Mouse (Mus musculus): ENCODE measurements at regions not wholly inside any gene's neighbourhood (a gene's known extent, or its start where the extent isn't known, plus 50 kb on each side); places are given as distances from the start of the nearest gene placed in this dataset.

- no peaks in the 10 kb centered on the region for H3K4me1 ChIP-seq (ENCODE audit: control insufficient read depth, insufficient read depth, low read depth, low read length)
- H3K9ac ChIP-seq (ENCODE audit: low read depth, low read length): no peak overlapping the region
- H3K27me3 ChIP-seq (replicated peaks; ENCODE audit: control insufficient read depth, insufficient read depth, low read length): no peaks in the 10 kb centered on the region
- no peak overlapping the region for H3K27ac ChIP-seq (ENCODE audit: low read depth, low read length)
- WGBS: 22% methylated on average over 8 of the region's 8 CpGs
- H3K36me3 ChIP-seq (ENCODE audit: control insufficient read depth, insufficient read depth, low read length): no peaks in the 10 kb centered on the region
- no peak overlapping the region for H3K4me2 ChIP-seq (ENCODE audit: low read length)
- no peak overlapping the region for H3K4me3 ChIP-seq (ENCODE audit: low read length)
- no peaks in the 10 kb centered on the region for H3K9me3 ChIP-seq (ENCODE audit: control insufficient read depth, low read length)
- peak; percentile 27; the same call in 1 of the 2 replicates for ATAC-seq
These were observed 169.5 kb upstream of the Tent5a start for GRCm38 (mm10) chr9:85496506-85497239.

GRCm38 (mm10) chr9:85495056-85495455, 167.9 kb upstream of the Tent5a start:
- Histone ChIP-seq H3K27me3 (replicated peaks; ENCODE audit: control insufficient read depth, insufficient read depth, low read length) (no peaks in the 10 kb centered on the region), H3K9ac (ENCODE audit: low read depth, low read length) (no peak overlapping the region), H3K4me3 (ENCODE audit: low read length) (no peak overlapping the region), H3K9me3 (ENCODE audit: control insufficient read depth, low read length) (no peaks in the 10 kb centered on the region), H3K27ac (ENCODE audit: low read depth, low read length) (no peak overlapping the region), H3K36me3 (ENCODE audit: control insufficient read depth, insufficient read depth, low read length) (no peaks in the 10 kb centered on the region), H3K4me2 (ENCODE audit: low read length) (no peak overlapping the region), H3K4me1 (ENCODE audit: control insufficient read depth, insufficient read depth, low read depth, low read length) (no peaks in the 10 kb centered on the region)
- ATAC-seq: no peak
- WGBS: 87% methylated on average over 4 of the region's 4 CpGs

- H3K4me2 ChIP-seq (ENCODE audit: low read length): no peak overlapping the region
- no peak overlapping the region for H3K27ac ChIP-seq (ENCODE audit: low read depth, low read length)
- no peaks in the 10 kb centered on the region for H3K4me1 ChIP-seq (ENCODE audit: control insufficient read depth, insufficient read depth, low read depth, low read length)
- WGBS: 91% methylated on average over 4 of the region's 4 CpGs
- ATAC-seq: no peak
- no peak overlapping the region for H3K9ac ChIP-seq (ENCODE audit: low read depth, low read length)
- H3K36me3 ChIP-seq (ENCODE audit: control insufficient read depth, insufficient read depth, low read length): no peaks in the 10 kb centered on the region
- no peak overlapping the region for H3K4me3 ChIP-seq (ENCODE audit: low read length)
- no peaks in the 10 kb centered on the region for H3K27me3 ChIP-seq (replicated peaks; ENCODE audit: control insufficient read depth, insufficient read depth, low read length)
- H3K9me3 ChIP-seq (ENCODE audit: control insufficient read depth, low read length): no peaks in the 10 kb centered on the region
These were observed 166.6 kb upstream of the Tent5a start for GRCm38 (mm10) chr9:85493760-85494159.

- Histone ChIP-seq H3K4me1 (ENCODE audit: control insufficient read depth, insufficient read depth, low read depth, low read length) (no peaks in the 10 kb centered on the region; the same call in 1 of the 2 replicates), H3K27ac (ENCODE audit: low read depth, low read length) (no peak overlapping the region), H3K27me3 (replicated peaks; ENCODE audit: control insufficient read depth, insufficient read depth, low read length) (no peaks in the 10 kb centered on the region), H3K9me3 (ENCODE audit: control insufficient read depth, low read length) (no peaks in the 10 kb centered on the region), H3K4me3 (ENCODE audit: low read length) (no peak overlapping the region), H3K36me3 (ENCODE audit: control insufficient read depth, insufficient read depth, low read length) (no peaks in the 10 kb centered on the region), H3K4me2 (ENCODE audit: low read length) (no peak overlapping the region), H3K9ac (ENCODE audit: low read depth, low read length) (no peak overlapping the region)
- no peak for ATAC-seq
- 95% methylated on average over 3 of the region's 3 CpGs for WGBS
These were observed 163.2 kb upstream of the Tent5a start for GRCm38 (mm10) chr9:85490367-85490766.

- no peak overlapping the region for H3K27ac ChIP-seq (ENCODE audit: low read depth, low read length)
- ATAC-seq: peak; percentile 78
- H3K36me3 ChIP-seq (ENCODE audit: control insufficient read depth, insufficient read depth, low read length): no peaks in the 10 kb centered on the region
- no peak overlapping the region for H3K4me3 ChIP-seq (ENCODE audit: low read length)
- H3K4me1 ChIP-seq (ENCODE audit: control insufficient read depth, insufficient read depth, low read depth, low read length): no peaks in the 10 kb centered on the region; the same call in 1 of the 2 replicates
- no peak overlapping the region for H3K9ac ChIP-seq (ENCODE audit: low read depth, low read length)
- H3K9me3 ChIP-seq (ENCODE audit: control insufficient read depth, low read length): no peaks in the 10 kb centered on the region
- WGBS: 27% methylated on average over 2 of the region's 2 CpGs
- H3K4me2 ChIP-seq (ENCODE audit: low read length): no peak overlapping the region
- H3K27me3 ChIP-seq (replicated peaks; ENCODE audit: control insufficient read depth, insufficient read depth, low read length): no peaks in the 10 kb centered on the region
These were observed 160.8 kb upstream of the Tent5a start for GRCm38 (mm10) chr9:85487915-85488314.

- Histone ChIP-seq H3K27ac (ENCODE audit: low read depth, low read length) (no peak overlapping the region), H3K9ac (ENCODE audit: low read depth, low read length) (no peak overlapping the region), H3K9me3 (ENCODE audit: control insufficient read depth, low read length) (no peaks in the 10 kb centered on the region), H3K36me3 (ENCODE audit: control insufficient read depth, insufficient read depth, low read length) (no peaks in the 10 kb centered on the region), H3K4me1 (ENCODE audit: control insufficient read depth, insufficient read depth, low read depth, low read length) (no peaks in the 10 kb centered on the region; the same call in 1 of the 2 replicates), H3K4me3 (ENCODE audit: low read length) (no peak overlapping the region), H3K4me2 (ENCODE audit: low read length) (no peak overlapping the region), H3K27me3 (replicated peaks; ENCODE audit: control insufficient read depth, insufficient read depth, low read length) (no peaks in the 10 kb centered on the region)
- WGBS: 35% methylated on average over 3 of the region's 3 CpGs
- ATAC-seq: no peak
These were observed 160.0 kb upstream of the Tent5a start for GRCm38 (mm10) chr9:85487052-85487668.

- Histone ChIP-seq H3K36me3 (ENCODE audit: control insufficient read depth, insufficient read depth, low read length) (no peaks in the 10 kb centered on the region), H3K4me3 (ENCODE audit: low read length) (no peak overlapping the region), H3K9me3 (ENCODE audit: control insufficient read depth, low read length) (no peaks in the 10 kb centered on the region), H3K27ac (ENCODE audit: low read depth, low read length) (no peak overlapping the region), H3K4me1 (ENCODE audit: control insufficient read depth, insufficient read depth, low read depth, low read length) (no peaks in the 10 kb centered on the region; the same call in 1 of the 2 replicates), H3K4me2 (ENCODE audit: low read length) (no peak overlapping the region), H3K27me3 (replicated peaks; ENCODE audit: control insufficient read depth, insufficient read depth, low read length) (no peaks in the 10 kb centered on the region), H3K9ac (ENCODE audit: low read depth, low read length) (no peak overlapping the region)
- WGBS: 74% methylated on average over 1 of the region's 1 CpGs
- no peak for ATAC-seq
These were observed 158.6 kb upstream of the Tent5a start for GRCm38 (mm10) chr9:85485749-85486148.

- H3K36me3 ChIP-seq (ENCODE audit: control insufficient read depth, insufficient read depth, low read length): no peaks in the 10 kb centered on the region
- no peaks in the 10 kb centered on the region for H3K27me3 ChIP-seq (replicated peaks; ENCODE audit: control insufficient read depth, insufficient read depth, low read length)
- H3K9me3 ChIP-seq (ENCODE audit: control insufficient read depth, low read length): no peaks in the 10 kb centered on the region
- H3K9ac ChIP-seq (ENCODE audit: low read depth, low read length): no peak overlapping the region
- no peak overlapping the region for H3K27ac ChIP-seq (ENCODE audit: low read depth, low read length)
- no peak for ATAC-seq
- H3K4me2 ChIP-seq (ENCODE audit: low read length): no peak overlapping the region
- no peak overlapping the region for H3K4me3 ChIP-seq (ENCODE audit: low read length)
- 92% methylated on average over 4 of the region's 4 CpGs for WGBS
- no peaks in the 10 kb centered on the region; the same call in 1 of the 2 replicates for H3K4me1 ChIP-seq (ENCODE audit: control insufficient read depth, insufficient read depth, low read depth, low read length)
These were observed 156.1 kb upstream of the Tent5a start for GRCm38 (mm10) chr9:85483248-85483647.

GRCm38 (mm10) chr9:85480566-85480965, 153.4 kb upstream of the Tent5a start:
- no peak overlapping the region for H3K4me2 ChIP-seq (ENCODE audit: low read length)
- H3K27me3 ChIP-seq (replicated peaks; ENCODE audit: control insufficient read depth, insufficient read depth, low read length): no peaks in the 10 kb centered on the region
- no peak overlapping the region for H3K4me3 ChIP-seq (ENCODE audit: low read length)
- no peaks in the 10 kb centered on the region for H3K36me3 ChIP-seq (ENCODE audit: control insufficient read depth, insufficient read depth, low read length)
- no peak overlapping the region for H3K27ac ChIP-seq (ENCODE audit: low read depth, low read length)
- no peaks in the 10 kb centered on the region for H3K9me3 ChIP-seq (ENCODE audit: control insufficient read depth, low read length)
- no peak for ATAC-seq
- H3K4me1 ChIP-seq (ENCODE audit: control insufficient read depth, insufficient read depth, low read depth, low read length): no peaks in the 10 kb centered on the region
- whole genome bisulfite sequencing: 51% methylated on average over 2 of the region's 2 CpGs
- H3K9ac ChIP-seq (ENCODE audit: low read depth, low read length): no peak overlapping the region
